Mouse (Mus musculus): ENCODE measurements at regions not wholly inside any gene's neighbourhood (a gene's known extent, or its start where the extent isn't known, plus 50 kb on each side); places are given as distances from the start of the nearest gene placed in this dataset.

DNA sequence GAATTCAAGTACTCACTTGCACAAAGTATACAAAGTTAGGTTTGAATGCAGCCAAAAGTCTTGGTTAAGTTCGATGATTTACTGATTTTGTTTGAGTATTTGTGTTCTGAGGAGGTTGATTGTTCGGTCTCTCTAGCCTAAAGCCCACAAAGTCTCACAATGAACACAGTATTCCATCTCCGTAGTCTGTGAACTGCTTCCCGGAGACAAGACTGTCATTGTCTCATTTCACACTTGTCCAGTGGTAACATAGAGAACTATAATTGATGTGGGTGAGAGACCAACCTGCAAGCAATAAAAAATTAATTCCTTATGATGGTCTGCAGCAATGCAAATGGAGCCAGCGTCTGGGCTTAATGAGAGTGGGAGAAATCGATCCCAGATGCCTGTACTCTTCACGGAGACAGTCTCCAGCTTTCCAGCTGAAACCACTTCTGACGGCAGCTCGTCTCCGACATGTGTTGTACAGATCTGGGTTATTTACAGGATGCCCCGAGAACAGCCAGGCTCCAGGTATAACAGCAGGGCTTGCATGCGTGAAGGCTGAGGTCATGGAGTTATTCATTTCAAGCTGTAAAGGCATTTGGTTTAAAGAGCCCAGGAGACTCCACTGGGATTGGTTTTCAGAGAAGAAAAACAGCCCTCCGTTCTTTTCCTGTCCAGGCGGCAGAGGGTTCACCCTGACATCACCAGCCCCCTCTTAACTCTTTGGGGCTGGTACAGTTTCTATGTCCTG lies 75.2 kb downstream of the Asb13 start:
- DNase-seq: no peak
